Mouse (Mus musculus) heart, embryonic 15.5 days (tissue): ENCODE results near the gene Smagp. TPM values are rescaled to one million over a fixed set of nuclear protein-coding genes. Genes with fewer than 3 reads are reported as not detected.

Source experiments
- microRNA-seq: library from miRNA; unstranded; fragments of <30 nt; microRNA quantifications from one replicate; pipeline ENCODE4, GENCODE M21; 2016
- polyA plus RNA-seq: library from polyadenylated mRNA; unstranded; fragments of >200 nt; fragmentation: Nextera tagmentation; extraction: Ambion mirVana; gene quantifications from 2 replicates; pipeline ENCODE4 v1.2.1, GENCODE M21; 2015

The Smagp gene
- polyA plus RNA-seq, 1 experiment from 2014 or later = 15.3 TPM

Small RNA genes lying within 50 kb of the gene (microRNA-seq; reads per million reads assigned to microRNA genes)
- gene Mir6961 = not detected

Other genes with a start within 250 kb of the Smagp start
- gene Gm5475, start 214.8 kb downstream of the Smagp start, polyA plus RNA-seq = 0.09 TPM in 1 of 2 replicates, not detected in the other
- 11.6 and 14.9 TPM in 2 replicates for gene Slc11a2, start 211.9 kb downstream of the Smagp start, polyA plus RNA-seq
- 11.6 and 16.4 TPM in 2 replicates for gene Letmd1, start 167.9 kb downstream of the Smagp start, polyA plus RNA-seq
- gene Csrnp2, start 141.5 kb downstream of the Smagp start, polyA plus RNA-seq = 6.8 and 8.2 TPM in 2 replicates
- 15.8 and 20.1 TPM in 2 replicates for gene Tfcp2, start 84.9 kb downstream of the Smagp start, polyA plus RNA-seq
- 4.3 and 5.1 TPM in 2 replicates for gene Pou6f1, start 37.0 kb downstream of the Smagp start, polyA plus RNA-seq
- 201 and 225 TPM in 2 replicates for gene Dazap2, start 21.6 kb downstream of the Smagp start, polyA plus RNA-seq
- gene Bin2, start 32.6 kb upstream of the Smagp start, polyA plus RNA-seq = 2.6 and 9.4 TPM in 2 replicates
- gene Cela1, start 51.0 kb upstream of the Smagp start, polyA plus RNA-seq = 1.4 and 2.2 TPM in 2 replicates
- 0.31 and 1.2 TPM in 2 replicates for gene Galnt6, start 92.4 kb upstream of the Smagp start, polyA plus RNA-seq
- gene Slc4a8, start 124.8 kb upstream of the Smagp start, polyA plus RNA-seq = 0.53 and 1.7 TPM in 2 replicates
- 0.28 and 0.82 TPM in 2 replicates for gene Scn8a, start 232.9 kb upstream of the Smagp start, polyA plus RNA-seq